Comparison of ENCODE assay signal across 17 mouse cellular contexts in the genomic region with DNA sequence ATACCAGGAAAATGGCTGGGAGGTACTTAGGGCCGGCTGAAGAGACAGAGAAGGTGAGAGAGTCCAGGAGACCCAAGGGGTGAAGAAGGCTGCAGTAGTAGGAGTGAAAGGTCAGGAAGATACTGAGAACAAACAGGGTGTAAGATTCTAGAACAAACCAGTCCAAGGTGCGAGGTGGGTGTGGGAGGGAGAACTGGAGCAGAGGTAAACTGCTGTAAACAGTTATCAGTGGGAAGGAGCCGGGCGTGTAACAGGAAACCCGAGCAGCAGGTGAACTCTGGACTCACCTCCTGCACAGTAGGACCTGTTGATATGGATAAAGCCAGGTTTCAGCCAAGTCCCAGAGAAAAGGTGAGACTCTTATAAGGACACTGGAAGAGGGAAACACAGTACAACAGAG. TPM values are rescaled to one million over a fixed set of nuclear protein-coding genes. Genes with fewer than 3 reads are reported as not detected.
DNase-seq lines count a peak whose midpoint lies in the region; ATAC-seq and TF ChIP-seq lines count a peak whose summit lies in the region.
"Had no signal": no experiment of that assay in that cellular context is flagged by ENCODE, and none has a peak within 500 bp of the region (broad histone marks: within the 10 kb centered on the region; RNA-seq: fewer than 3 reads in every experiment).

No protein-coding gene starts in this region.

- 0 out of 2 replicates have a peak overlapping the region, but pooled peaks have one; percentile 7 for H3K4me3 ChIP-seq in intestine, postnatal 0 days (ENCODE audit: low read depth, low read length)
- H3K4me3 ChIP-seq in stomach, embryonic 15.5 days (replicated peaks) = no peak overlapping the region
- no peak overlapping the region for H3K4me3 ChIP-seq in hindbrain, embryonic 13.5 days
- H3K4me3 ChIP-seq: forebrain, embryonic 10.5 days; gastrocnemius, adult 2 months; heart, embryonic 15.5 days; hindbrain, embryonic 12.5 days; neural tube, embryonic 13.5 days had no signal

- peak overlapping the region; percentile 94 for H3K27ac ChIP-seq in intestine, postnatal 0 days (ENCODE audit: low read depth, low read length)
- peak overlapping the region; percentile 79 for H3K27ac ChIP-seq in stomach, embryonic 15.5 days
- no peak overlapping the region for H3K27ac ChIP-seq in hindbrain, embryonic 13.5 days
- H3K27ac ChIP-seq: forebrain, embryonic 10.5 days; gastrocnemius, adult 2 months; heart, embryonic 15.5 days; hindbrain, embryonic 12.5 days; liver, embryonic 14.5 days; neural tube, embryonic 13.5 days had no signal

- ATAC-seq in intestine, postnatal 0 days = peak; percentile 98
- ATAC-seq in stomach, embryonic 15.5 days (ENCODE audit: insufficient read depth, low FRiP score, low read depth) = peak; percentile 87
- no peak for ATAC-seq in hindbrain, embryonic 13.5 days (ENCODE audit: low FRiP score)

- no peaks in the 10 kb centered on the region for H3K27me3 ChIP-seq in intestine, postnatal 0 days (replicated peaks; ENCODE audit: control insufficient read depth, insufficient read depth, low read length)
- no peaks in the 10 kb centered on the region for H3K27me3 ChIP-seq in stomach, embryonic 15.5 days (replicated peaks)
- H3K27me3 ChIP-seq in hindbrain, embryonic 13.5 days = no peaks in the 10 kb centered on the region
- H3K27me3 ChIP-seq: heart, embryonic 15.5 days; hindbrain, embryonic 12.5 days; neural tube, embryonic 13.5 days had no signal

- H3K4me1 ChIP-seq in intestine, postnatal 0 days (replicated peaks; ENCODE audit: control insufficient read depth, insufficient read depth, low read length) = no peaks in the 10 kb centered on the region
- no peaks in the 10 kb centered on the region; the same call in 1 of the 2 replicates for H3K4me1 ChIP-seq in stomach, embryonic 15.5 days
- H3K4me1 ChIP-seq in hindbrain, embryonic 13.5 days (replicated peaks) = no peaks in the 10 kb centered on the region
- H3K4me1 ChIP-seq: forebrain, embryonic 10.5 days; heart, embryonic 15.5 days; hindbrain, embryonic 12.5 days; neural tube, embryonic 13.5 days had no signal

- WGBS in intestine, postnatal 0 days = 24% methylated on average over 5 of the region's 5 CpGs
- 59% methylated on average over 5 of the region's 5 CpGs for WGBS in stomach, embryonic 15.5 days
- WGBS in hindbrain, embryonic 13.5 days = 77% methylated on average over 5 of the region's 5 CpGs

- TF ChIP-seq CTCF in intestine, postnatal 0 days (IDR thresholded peaks at IDR 0.05; ENCODE audit: low read depth) = no peak

- H3K9me3 ChIP-seq in intestine, postnatal 0 days (ENCODE audit: control insufficient read depth) = no peaks in the 10 kb centered on the region
- H3K9me3 ChIP-seq in stomach, embryonic 15.5 days = no peaks in the 10 kb centered on the region
- H3K9me3 ChIP-seq in hindbrain, embryonic 13.5 days = no peaks in the 10 kb centered on the region
- H3K9me3 ChIP-seq: forebrain, embryonic 10.5 days; heart, embryonic 15.5 days; hindbrain, embryonic 12.5 days; neural tube, embryonic 13.5 days had no signal

- peak; percentile 56 to 72 for DNase-seq in kidney, adult 8-10 months
- no peak for DNase-seq in kidney, postnatal 4 days
- DNase-seq in R1 (ENCODE audit: low read depth, low spot score) = peak; percentile 48
- no peak for DNase-seq in heart, postnatal 4 days
- DNase-seq: B cell, adult 2 months; cerebellum, adult 9-10 months; gastrocnemius, adult 2 months; right cerebral cortex, postnatal 14 days; thymus, postnatal 4 days had no signal

- H3K9ac ChIP-seq in intestine, postnatal 0 days (ENCODE audit: low read depth, low read length) = no peak overlapping the region
- H3K9ac ChIP-seq in stomach, embryonic 15.5 days = no peak overlapping the region
- no peak overlapping the region for H3K9ac ChIP-seq in hindbrain, embryonic 13.5 days
- H3K9ac ChIP-seq: heart, embryonic 15.5 days; hindbrain, embryonic 12.5 days; liver, embryonic 14.5 days; neural tube, embryonic 13.5 days had no signal

- peaks cover 16% of the 10 kb centered on the region; the same call in 1 of the 2 replicates for H3K36me3 ChIP-seq in intestine, postnatal 0 days (ENCODE audit: control insufficient read depth, insufficient read depth)
- H3K36me3 ChIP-seq in stomach, embryonic 15.5 days = peaks cover 4% of the 10 kb centered on the region
- peaks cover 29% of the 10 kb centered on the region for H3K36me3 ChIP-seq in hindbrain, embryonic 13.5 days

- peak overlapping the region; percentile 52 for H3K4me2 ChIP-seq in intestine, postnatal 0 days (replicated peaks; ENCODE audit: low read depth)
- no peak overlapping the region for H3K4me2 ChIP-seq in stomach, embryonic 15.5 days
- H3K4me2 ChIP-seq in hindbrain, embryonic 13.5 days = no peak overlapping the region
- H3K4me2 ChIP-seq: heart, embryonic 15.5 days; hindbrain, embryonic 12.5 days; neural tube, embryonic 13.5 days had no signal

RNA-seq across cellular contexts. Expression of a gene that starts 11.9 kb away (rescaled TPM):
- 98.9 and 114 TPM in 2 replicates for polyA plus RNA-seq in intestine, postnatal 0 days (2015; fragmentation: Nextera tagmentation; extraction: Ambion mirVana)
- polyA plus RNA-seq in stomach, embryonic 15.5 days (2015; fragmentation: Nextera tagmentation; extraction: Ambion mirVana) = 33.6 and 38.1 TPM in 2 replicates
- total RNA-seq in heart, postnatal 4 days (2021) = 10 to 100 TPM; 70.3 to 73.3 TPM
- polyA plus RNA-seq in hindbrain, embryonic 13.5 days (2015; fragmentation: Nextera tagmentation; extraction: Ambion mirVana) = 53.2 and 54.6 TPM in 2 replicates

RNA-seq across cellular contexts. Expression of a gene that starts 12.0 kb away (rescaled TPM):
- 64.6 and 66.8 TPM in 2 replicates for polyA plus RNA-seq in intestine, postnatal 0 days (2015; fragmentation: Nextera tagmentation; extraction: Ambion mirVana)
- polyA plus RNA-seq in stomach, embryonic 15.5 days (2015; fragmentation: Nextera tagmentation; extraction: Ambion mirVana) = 74.8 and 78.3 TPM in 2 replicates
- total RNA-seq in heart, postnatal 4 days (2021) = 10 to 100 TPM; 32.7 to 39.6 TPM
- polyA plus RNA-seq in hindbrain, embryonic 13.5 days (2015; fragmentation: Nextera tagmentation; extraction: Ambion mirVana) = 87.7 and 91.7 TPM in 2 replicates

RNA-seq across cellular contexts. Expression of a gene that starts 27.2 kb away (rescaled TPM):
- 1.2 and 1.3 TPM in 2 replicates for polyA plus RNA-seq in intestine, postnatal 0 days (2015; fragmentation: Nextera tagmentation; extraction: Ambion mirVana)
- polyA plus RNA-seq in stomach, embryonic 15.5 days (2015; fragmentation: Nextera tagmentation; extraction: Ambion mirVana) = 9.8 and 17.0 TPM in 2 replicates
- total RNA-seq in heart, postnatal 4 days (2021) = 1 to 10 TPM; 1.2 to 1.6 TPM
- 0.35 and 0.43 TPM in 2 replicates for polyA plus RNA-seq in hindbrain, embryonic 13.5 days (2015; fragmentation: Nextera tagmentation; extraction: Ambion mirVana)

RNA-seq across cellular contexts. Expression of a gene that starts 42.7 kb away (rescaled TPM):
- polyA plus RNA-seq in intestine, postnatal 0 days (2015; fragmentation: Nextera tagmentation; extraction: Ambion mirVana) = 3.7 and 4.8 TPM in 2 replicates
- 26.8 and 31.8 TPM in 2 replicates for polyA plus RNA-seq in stomach, embryonic 15.5 days (2015; fragmentation: Nextera tagmentation; extraction: Ambion mirVana)
- 10 to 100 TPM; 20.2 to 21.5 TPM for total RNA-seq in heart, postnatal 4 days (2021)
- 64.4 and 69.5 TPM in 2 replicates for polyA plus RNA-seq in hindbrain, embryonic 13.5 days (2015; fragmentation: Nextera tagmentation; extraction: Ambion mirVana)

Comparison
In these comparisons a context has a peak if more than half of its experiments do, and no peak if none do; other contexts are left out.
1. DNase-seq: peak in kidney, adult 8-10 months (2 of 2) and R1 (single experiment); none in kidney, postnatal 4 days (0 of 2) and heart, postnatal 4 days (single experiment).